28 mouse cellular contexts compared by ENCODE assay signal in genomic region chr1:38171874-38172273, GRCm38 (mm10).
"Had no signal": no experiment of that assay in that cellular context is flagged by ENCODE, and none has a peak within 500 bp of the region (broad histone marks: within the 10 kb centered on the region; RNA-seq: fewer than 3 reads in every experiment).

No protein-coding gene starts in this region.

- H3K9me3 ChIP-seq: embryonic facial prominence, embryonic 12.5 days; embryonic facial prominence, embryonic 13.5 days; forebrain, embryonic 10.5 days; forebrain, embryonic 12.5 days; forebrain, embryonic 13.5 days; forebrain, embryonic 15.5 days; heart, embryonic 10.5 days had no signal

- H3K27ac ChIP-seq: embryonic facial prominence, embryonic 12.5 days; embryonic facial prominence, embryonic 13.5 days; forebrain, embryonic 10.5 days; forebrain, embryonic 12.5 days; forebrain, embryonic 13.5 days; forebrain, embryonic 15.5 days; gastrocnemius, adult 2 months; heart, adult 2 months; heart, embryonic 10.5 days had no signal

- ATAC-seq: forebrain, embryonic 13.5 days; forebrain, embryonic 14.5 days; forebrain, embryonic 15.5 days; forebrain, embryonic 16.5 days; forebrain, postnatal 0 days had no signal

- DNase-seq: cerebellum, adult 2 months; cerebellum, adult 8-10 months; cerebellum, adult 9-10 months; cerebellum, adult 9-11 months; cerebellum, postnatal 10 days; cerebellum, postnatal 14 days; cerebellum, postnatal 25 days; cerebellum, postnatal 36 days; embryo, embryonic 11 days; forebrain, postnatal 0 days; gastrocnemius, adult 2 months; gastrocnemius, postnatal 10 days; gastrocnemius, postnatal 25 days; gastrocnemius, postnatal 36 days; heart, adult 11 months; heart, adult 18-20 months; heart, adult 2 months had no signal

- H3K36me3 ChIP-seq: embryonic facial prominence, embryonic 12.5 days; forebrain, embryonic 10.5 days; forebrain, embryonic 12.5 days; heart, embryonic 10.5 days had no signal

- H3K4me2 ChIP-seq: embryonic facial prominence, embryonic 12.5 days; embryonic facial prominence, embryonic 13.5 days; forebrain, embryonic 12.5 days; forebrain, embryonic 13.5 days; forebrain, embryonic 15.5 days; heart, embryonic 11.5 days had no signal

- H3K9ac ChIP-seq: embryonic facial prominence, embryonic 12.5 days; embryonic facial prominence, embryonic 13.5 days; forebrain, embryonic 12.5 days; forebrain, embryonic 13.5 days; forebrain, embryonic 15.5 days; forebrain, postnatal 0 days had no signal

- H3K4me1 ChIP-seq: embryonic facial prominence, embryonic 13.5 days; forebrain, embryonic 10.5 days; forebrain, embryonic 12.5 days; forebrain, embryonic 13.5 days; forebrain, embryonic 15.5 days; heart, embryonic 10.5 days had no signal

- H3K27me3 ChIP-seq: embryonic facial prominence, embryonic 12.5 days; embryonic facial prominence, embryonic 13.5 days; forebrain, embryonic 12.5 days; forebrain, embryonic 13.5 days; forebrain, embryonic 15.5 days had no signal

- H3K4me3 ChIP-seq: embryonic facial prominence, embryonic 12.5 days; embryonic facial prominence, embryonic 13.5 days; erythroblast, embryonic 14.5 days; forebrain, embryonic 10.5 days; forebrain, embryonic 12.5 days; forebrain, embryonic 13.5 days; forebrain, embryonic 15.5 days; gastrocnemius, adult 2 months; heart, adult 2 months; heart, embryonic 10.5 days had no signal
